Mouse (Mus musculus) stomach, postnatal 0 days (tissue): ENCODE measurements around the gene Egfr. TPM values are rescaled to one million over a fixed set of nuclear protein-coding genes. Genes with fewer than 3 reads are reported as not detected.
A peak's percentile ranks its signal among the peaks of the same experiment; 100 is the strongest.

Experiments used
- ATAC-seq: fragments of 200-750 bp; cut with Nextera tagmentation; 2 replicates; pipeline ENCODE4 v1.8.0; 2017; ENCODE audit not compliant: low FRiP score, low TSS enrichment
- DNase-seq: peaks from one replicate; pipeline ENCODE4 v3.0.0-alpha.2; 2016; ENCODE audit warnings: low spot score
- H3K27ac ChIP-seq: fragments of 300-500 bp; sonication (generic); replicated peaks from 2 replicates; pipeline ENCODE4 v1.5.1; 2014; ENCODE audit warnings: mild to moderate bottlenecking, control low read depth
- H3K27me3 ChIP-seq: fragments of 300-500 bp; sonication (generic); 2 replicates; pipeline ENCODE4 v1.6.1; 2014; ENCODE audit warnings: low read length; ENCODE audit not compliant: control insufficient read depth, insufficient read depth
- H3K36me3 ChIP-seq: fragments of 300-500 bp; sonication (generic); 2 replicates; pipeline ENCODE4 v1.6.1; 2014; ENCODE audit warnings: low read length, mixed read lengths; ENCODE audit not compliant: control insufficient read depth, insufficient read depth
- H3K4me1 ChIP-seq: fragments of 300-500 bp; sonication (generic); replicated peaks from 2 replicates; pipeline ENCODE4 v1.6.1; 2014; ENCODE audit warnings: antibody characterized with exemption; ENCODE audit not compliant: control insufficient read depth, insufficient read depth
- H3K4me2 ChIP-seq: fragments of 300-500 bp; sonication (generic); replicated peaks from 2 replicates; pipeline ENCODE4 v1.6.1; 2014; ENCODE audit warnings: low read depth, mild to moderate bottlenecking, control low read depth, moderate library complexity
- H3K4me3 ChIP-seq: fragments of 300-500 bp; sonication (generic); 2 replicates; pipeline ENCODE4 v1.5.1; 2014; ENCODE audit warnings: low read depth, low read length, control low read depth
- H3K9ac ChIP-seq: fragments of 300-500 bp; sonication (generic); 2 replicates; pipeline ENCODE4 v1.6.1; 2014; ENCODE audit warnings: mild to moderate bottlenecking, low read length, control low read depth, mixed read lengths
- H3K9me3 ChIP-seq: fragments of 300-500 bp; sonication (generic); 2 replicates; pipeline ENCODE4 v1.6.1; 2016; ENCODE audit warnings: low read length; ENCODE audit not compliant: control insufficient read depth
- CTCF ChIP-seq: IDR thresholded peaks from 2 replicates; pipeline ENCODE4 v1.5.1; 2016; ENCODE audit warnings: antibody characterized with exemption, low read depth, mild to moderate bottlenecking, moderate library complexity
- EP300 ChIP-seq: optimal IDR thresholded peaks from 2 replicates; pipeline ENCODE3; 2016; ENCODE audit warnings: antibody characterized with exemption
- WGBS: fragments of 180-500 bp; shearing (Covaris S2); extraction: QIAGEN DNeasy Blood & Tissue Kit; methylation state at CpG from one replicate; pipeline ENCODE4 v1.1.7; 2014; 5-methylcytosine and 5-hydroxymethylcytosine counted together
- polyA plus RNA-seq: library from polyadenylated mRNA; unstranded; fragments of >200 nt; fragmentation: Nextera tagmentation; extraction: Ambion mirVana; gene quantifications from 2 replicates; pipeline ENCODE4 v1.2.1, GENCODE M21; 2015

Egfr gene
- polyA plus RNA-seq, 1 experiment from 2014 or later, result 13.5 TPM

GRCm38 (mm10) chr11:16857346-16857745 is 105.3 kb downstream of the Egfr start:
- Histone ChIP-seq H3K4me2 (no peak overlapping the region), H3K36me3 (no peaks in the 10 kb centered on the region), H3K4me3 (no peak overlapping the region), H3K9ac (no peak overlapping the region), H3K27me3 (no peaks in the 10 kb centered on the region), H3K27ac (no peak overlapping the region), H3K4me1 (no peaks in the 10 kb centered on the region), H3K9me3 (no peaks in the 10 kb centered on the region)
- ATAC-seq, result no peak
- no peak for DNase-seq
- WGBS, result 71% methylated on average over 2 of the region's 2 CpGs
- TF ChIP-seq EP300 (no peak), CTCF (no peak)

GRCm38 (mm10) chr11:16861037-16861436 is 109.0 kb downstream of the Egfr start:
- Histone ChIP-seq H3K9ac (no peak overlapping the region), H3K27me3 (no peaks in the 10 kb centered on the region), H3K36me3 (no peaks in the 10 kb centered on the region), H3K27ac (no peak overlapping the region), H3K4me1 (no peaks in the 10 kb centered on the region), H3K4me2 (no peak overlapping the region), H3K4me3 (no peak overlapping the region), H3K9me3 (no peaks in the 10 kb centered on the region)
- TF ChIP-seq EP300, result no peak
- no peak for TF ChIP-seq CTCF
- ATAC-seq, result no peak
- WGBS, result 67% methylated on average over 6 of the region's 6 CpGs
- no peak for DNase-seq

GRCm38 (mm10) chr11:16863547-16863946 is 111.5 kb downstream of the Egfr start:
- no peaks in the 10 kb centered on the region for H3K4me1 ChIP-seq
- TF ChIP-seq EP300, result no peak
- TF ChIP-seq CTCF, result peak; percentile 69
- no peaks in the 10 kb centered on the region for H3K36me3 ChIP-seq
- no peak overlapping the region for H3K4me3 ChIP-seq
- no peak overlapping the region for H3K27ac ChIP-seq
- no peak overlapping the region for H3K4me2 ChIP-seq
- no peaks in the 10 kb centered on the region for H3K27me3 ChIP-seq
- ATAC-seq (no peak), DNase-seq (no peak)
- H3K9ac ChIP-seq, result no peak overlapping the region
- no peaks in the 10 kb centered on the region for H3K9me3 ChIP-seq

GRCm38 (mm10) chr11:16864980-16865561 is 113.1 kb downstream of the Egfr start:
- 47% methylated on average over 3 of the region's 3 CpGs for WGBS
- TF ChIP-seq EP300 (no peak), CTCF (no peak)

GRCm38 (mm10) chr11:16868051-16868450 is 116.0 kb downstream of the Egfr start:
- H3K9me3 ChIP-seq, result no peaks in the 10 kb centered on the region
- H3K27ac ChIP-seq, result no peak overlapping the region
- no peak overlapping the region for H3K9ac ChIP-seq
- no peak overlapping the region for H3K4me3 ChIP-seq
- H3K4me1 ChIP-seq, result no peaks in the 10 kb centered on the region
- TF ChIP-seq CTCF (no peak), EP300 (no peak)
- H3K27me3 ChIP-seq, result no peaks in the 10 kb centered on the region
- ATAC-seq (no peak), DNase-seq (no peak)
- peaks cover 7% of the 10 kb centered on the region; the same call in 1 of the 2 replicates for H3K36me3 ChIP-seq
- WGBS, result 83% methylated on average over 6 of the region's 6 CpGs
- H3K4me2 ChIP-seq, result no peak overlapping the region

More at GRCm38 (mm10) chr11:16864980-16865561, 113.1 kb downstream of the Egfr start:
- ATAC-seq (no peak), DNase-seq (no peak)
- Histone ChIP-seq H3K9me3 (no peaks in the 10 kb centered on the region), H3K4me3 (no peak overlapping the region), H3K27ac (no peak overlapping the region), H3K27me3 (no peaks in the 10 kb centered on the region), H3K4me1 (no peaks in the 10 kb centered on the region), H3K36me3 (no peaks in the 10 kb centered on the region), H3K4me2 (no peak overlapping the region), H3K9ac (no peak overlapping the region)

- Histone ChIP-seq H3K9ac (no peak overlapping the region), H3K9me3 (no peaks in the 10 kb centered on the region), H3K4me3 (no peak overlapping the region), H3K27ac (no peak overlapping the region), H3K27me3 (no peaks in the 10 kb centered on the region), H3K36me3 (peaks cover 9% of the 10 kb centered on the region; the same call in 1 of the 2 replicates), H3K4me1 (no peaks in the 10 kb centered on the region), H3K4me2 (no peak overlapping the region)
- ATAC-seq (no peak), DNase-seq (no peak)
- no peak for TF ChIP-seq CTCF
- TF ChIP-seq EP300, result no peak
- 66% methylated on average over 2 of the region's 2 CpGs for WGBS
Observed at GRCm38 (mm10) chr11:16869506-16869905, 117.5 kb downstream of the Egfr start.
